Mouse (Mus musculus) gastrocnemius, adult 2 months (tissue): Measurements from ENCODE around the gene Atic. TPM values are rescaled to one million over a fixed set of nuclear protein-coding genes. Genes with fewer than 3 reads are reported as not detected.

ENCODE experiments used
- DNase-seq: peaks from one replicate; pipeline ENCODE4 v3.0.0; 2022
- H3K27ac ChIP-seq: fragments of 200-600 bp; 2 replicates; pipeline ENCODE4 v1.8.1; 2022; ENCODE audit warnings: mild to moderate bottlenecking
- H3K4me3 ChIP-seq: fragments of 200-600 bp; 2 replicates; pipeline ENCODE4 v1.8.1; 2022; ENCODE audit warnings: mild to moderate bottlenecking, moderate library complexity
- CTCF ChIP-seq: fragments of 200-600 bp; IDR thresholded peaks from 2 replicates; pipeline ENCODE4 v1.8.1; 2022; ENCODE audit warnings: antibody characterized with exemption, mild to moderate bottlenecking, moderate library complexity
- intact Hi-C: fragments of 180-260 bp; cut with DNase I; formaldehyde crosslinking; loops from one replicate; pipeline ENCODE4 v1.15.1; 2025
- long read RNA-seq, 2 experiments: library from polyadenylated mRNA; stranded (forward); transcript quantifications; one replicate each; pipeline ENCODE4 v2.0.0; 2021
- total RNA-seq, 2 experiments: library from RNA; stranded (reverse); gene quantifications; 2 replicates each; pipeline ENCODE4 v1.2.3; 2021

Atic gene
- total RNA-seq: 10 to 100 TPM; 23.9 to 24.9 TPM
- long read RNA-seq, experiment 1, transcript Atic-201 (16 exons, 2,845 nt): major isoform, 13 of 15 reads
- long read RNA-seq, experiment 1, partial matches to known transcripts: 1 of 15 reads
- long read RNA-seq, experiment 1, other reads (novel, unspliced or antisense): 1 of 15 reads
- long read RNA-seq, experiment 2, transcript Atic-201 (16 exons, 2,845 nt): major isoform, 15 of 18 reads
- long read RNA-seq, experiment 2, partial matches to known transcripts: 1 of 18 reads
- long read RNA-seq, experiment 2, other reads (novel, unspliced or antisense): 2 of 18 reads

DNA sequence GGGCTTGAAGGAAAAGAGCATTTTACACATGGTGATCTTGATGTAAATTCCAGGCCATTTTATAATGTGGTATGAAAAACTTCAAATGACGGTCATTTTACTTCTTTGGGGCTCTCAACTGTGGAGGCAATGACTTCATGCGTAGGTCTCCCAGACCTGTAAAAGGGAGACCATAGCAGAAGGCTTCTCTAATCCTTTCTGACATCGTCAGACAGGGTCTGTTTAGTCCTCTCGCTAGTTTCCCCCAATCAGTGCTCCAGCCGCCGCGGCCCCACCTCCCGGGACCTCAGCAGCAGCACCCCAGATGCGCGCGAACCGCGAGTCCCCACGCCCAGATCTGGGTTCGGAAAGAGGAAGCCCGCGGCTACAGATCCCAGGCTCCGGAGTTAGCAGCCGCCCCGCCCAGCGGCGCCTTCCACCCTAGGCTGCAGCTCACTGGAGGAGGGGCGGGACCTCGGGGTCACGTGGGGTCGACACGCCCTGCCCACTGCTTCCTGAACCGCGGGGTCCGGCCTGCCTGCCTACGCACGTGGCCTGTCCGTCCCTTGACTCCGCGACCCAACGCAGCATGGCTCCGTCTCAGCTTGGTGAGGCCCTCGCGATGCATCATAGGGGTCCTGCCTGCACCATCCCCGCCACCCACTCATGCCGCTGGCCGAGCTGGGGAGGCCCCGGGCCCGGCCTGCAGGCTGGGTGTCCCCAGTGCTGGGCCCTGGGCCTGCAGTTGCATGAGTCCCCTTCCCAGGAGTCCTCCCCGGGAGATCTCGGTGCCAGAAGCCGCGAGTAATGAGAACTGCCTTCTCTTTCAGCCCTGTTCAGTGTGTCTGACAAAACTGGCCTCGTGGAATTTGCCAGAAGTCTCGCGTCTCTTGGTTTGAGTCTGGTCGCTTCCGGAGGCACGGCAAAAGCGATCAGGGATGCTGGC lies at the start of gene Atic:
Gene Atic, plus strand, starts transcription at position 463 of the 925 bp plus-strand sequence.
- DNase-seq: peak; percentile 95
- H3K27ac ChIP-seq: peak within 1 kb of the TSS; percentile 87
- intact Hi-C loops: no loop called here
- H3K4me3 ChIP-seq: peak within 1 kb of the TSS; percentile 98
- no peak for TF ChIP-seq CTCF

GRCm38 (mm10) chr1:71507251-71507650 lies 49.7 kb upstream of the Atic start:
- no peak for DNase-seq
- no peak for TF ChIP-seq CTCF
- no peak overlapping the region for H3K4me3 ChIP-seq
- H3K27ac ChIP-seq: no peak overlapping the region
- intact Hi-C loops: loop anchor here (5.0 kb wide), 1 partner anchor 615 kb away; no protein-coding TSS in a partner anchor

DNA sequence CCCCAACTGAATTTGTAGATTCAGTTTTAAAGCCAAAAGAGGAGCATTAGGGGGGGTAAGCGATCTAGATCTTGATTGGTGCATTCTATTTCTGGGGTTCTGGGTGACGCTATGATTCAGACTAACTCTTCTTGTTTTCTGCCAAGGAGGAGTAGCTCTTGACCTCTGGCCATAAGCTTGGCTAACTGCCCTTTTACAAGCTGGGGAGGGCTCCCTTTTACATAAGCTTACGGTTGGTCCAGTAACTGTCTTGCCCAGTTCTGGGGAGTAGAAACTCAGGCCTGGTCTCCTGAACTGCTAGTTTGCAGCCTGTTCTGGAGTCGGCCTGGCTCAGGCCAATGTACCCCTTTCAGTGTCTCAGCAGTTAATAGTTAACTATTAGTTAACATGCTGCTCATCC lies 41.9 kb upstream of the Atic start:
- TF ChIP-seq CTCF: no peak
- Histone ChIP-seq H3K4me3 (no peak overlapping the region), H3K27ac (no peak overlapping the region)
- intact Hi-C loops: no loop called here
- DNase-seq: no peak

GRCm38 (mm10) chr1:71528808-71529648 lies 27.9 kb upstream of the Atic start:
- DNase-seq: no peak
- no peak for TF ChIP-seq CTCF
- no peak overlapping the region for H3K27ac ChIP-seq
- H3K4me3 ChIP-seq: no peak overlapping the region
- intact Hi-C loops: no loop called here

DNA sequence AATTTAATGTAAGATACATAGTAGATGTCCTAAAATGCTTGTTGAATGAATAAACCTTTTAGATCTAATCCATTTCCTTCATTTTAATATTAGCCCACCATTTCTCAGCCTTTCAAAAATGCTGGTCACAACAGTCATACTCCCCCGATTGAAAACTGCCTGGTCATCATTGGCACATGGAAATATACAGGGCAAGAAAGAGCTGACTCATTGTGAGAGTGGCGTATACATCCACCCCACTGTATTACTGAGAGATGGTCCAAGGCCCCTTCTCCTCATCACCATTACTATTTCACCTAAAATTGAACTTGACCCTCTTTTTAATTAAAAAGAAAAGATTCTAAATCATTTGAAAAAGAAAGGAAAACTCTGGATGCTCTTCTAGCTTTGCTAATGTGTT lies 26.2 kb upstream of the Atic start:
- Histone ChIP-seq H3K4me3 (no peak overlapping the region), H3K27ac (no peak overlapping the region)
- no peak for TF ChIP-seq CTCF
- DNase-seq: no peak
- intact Hi-C loops: no loop called here

- H3K27ac ChIP-seq: no peak overlapping the region
- TF ChIP-seq CTCF: peak; percentile 43; the same call in 1 of the 2 replicates
- intact Hi-C loops: no loop called here
- DNase-seq: peak; percentile 24
- no peak overlapping the region for H3K4me3 ChIP-seq
Observed at GRCm38 (mm10) chr1:71531653-71532052, 25.3 kb upstream of the Atic start.

DNA sequence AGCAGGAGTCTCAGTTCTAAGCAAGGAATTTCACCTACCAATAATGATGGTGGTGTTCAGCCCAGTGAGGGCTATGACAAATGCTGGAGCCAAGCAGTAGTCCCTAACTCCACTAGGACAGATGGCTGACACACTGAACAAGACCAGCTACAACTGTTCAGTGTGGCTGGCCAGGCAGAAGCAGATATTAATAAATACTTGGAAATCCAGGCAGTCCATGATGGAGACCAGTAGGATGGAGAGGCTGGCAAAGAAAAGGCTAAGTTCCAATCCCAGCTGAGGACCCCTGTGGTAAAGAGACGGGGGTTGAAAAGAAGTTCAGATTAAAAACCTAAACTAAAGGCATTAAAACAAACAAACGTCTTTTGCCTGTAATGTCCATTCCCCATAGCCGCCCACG lies 17.3 kb upstream of the Atic start:
- intact Hi-C loops: no loop called here
- TF ChIP-seq CTCF: no peak
- no peak for DNase-seq
- H3K27ac ChIP-seq: no peak overlapping the region
- no peak overlapping the region for H3K4me3 ChIP-seq

GRCm38 (mm10) chr1:71540437-71540836 lies 16.5 kb upstream of the Atic start:
- no peak overlapping the region for H3K27ac ChIP-seq
- no peak overlapping the region for H3K4me3 ChIP-seq
- peak; percentile 31 for DNase-seq
- intact Hi-C loops: no loop called here
- TF ChIP-seq CTCF: no peak

GRCm38 (mm10) chr1:71550626-71551195 lies 6.2 kb upstream of the Atic start:
- intact Hi-C loops: no loop called here
- no peak for DNase-seq
- no peak overlapping the region for H3K27ac ChIP-seq
- H3K4me3 ChIP-seq: no peak overlapping the region
- no peak for TF ChIP-seq CTCF

DNA sequence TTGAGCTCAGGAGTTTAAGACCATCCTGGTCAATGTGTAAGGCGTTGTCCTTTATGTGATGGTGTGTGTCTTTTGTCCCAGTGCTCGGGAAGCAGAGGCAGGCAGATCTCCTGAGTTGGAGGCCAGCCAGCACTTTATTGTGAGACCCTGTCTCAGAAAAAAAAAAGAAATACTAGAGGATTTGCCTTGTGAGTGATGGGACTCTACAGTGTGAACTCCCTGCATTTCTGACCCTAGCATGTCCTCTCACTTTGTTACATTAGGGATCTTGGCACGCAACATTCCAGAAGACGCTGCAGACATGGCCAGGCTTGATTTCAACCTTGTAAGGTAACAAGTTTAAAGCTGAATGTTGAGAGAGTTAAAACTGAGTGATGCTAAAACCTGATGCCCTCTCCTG lies 3.7 kb downstream of the Atic start:
- no peak overlapping the region for H3K27ac ChIP-seq
- no peak for DNase-seq
- intact Hi-C loops: no loop called here
- H3K4me3 ChIP-seq: no peak overlapping the region
- TF ChIP-seq CTCF: no peak

GRCm38 (mm10) chr1:71564291-71564690 lies 7.3 kb downstream of the Atic start:
- intact Hi-C loops: no loop called here
- no peak for TF ChIP-seq CTCF
- H3K4me3 ChIP-seq: no peak overlapping the region
- H3K27ac ChIP-seq: no peak overlapping the region
- DNase-seq: no peak
